Mouse (Mus musculus): Measurements from ENCODE around the gene Cracr2a. TPM values are rescaled to one million over a fixed set of nuclear protein-coding genes. Genes with fewer than 3 reads are reported as not detected.
A peak's percentile ranks its signal among the peaks of the same experiment; 100 is the strongest.

Gene Cracr2a
- total RNA-seq, 4 experiments from 2014 or later: 3.4 to 5.4 (median 3.6) TPM

DNA sequence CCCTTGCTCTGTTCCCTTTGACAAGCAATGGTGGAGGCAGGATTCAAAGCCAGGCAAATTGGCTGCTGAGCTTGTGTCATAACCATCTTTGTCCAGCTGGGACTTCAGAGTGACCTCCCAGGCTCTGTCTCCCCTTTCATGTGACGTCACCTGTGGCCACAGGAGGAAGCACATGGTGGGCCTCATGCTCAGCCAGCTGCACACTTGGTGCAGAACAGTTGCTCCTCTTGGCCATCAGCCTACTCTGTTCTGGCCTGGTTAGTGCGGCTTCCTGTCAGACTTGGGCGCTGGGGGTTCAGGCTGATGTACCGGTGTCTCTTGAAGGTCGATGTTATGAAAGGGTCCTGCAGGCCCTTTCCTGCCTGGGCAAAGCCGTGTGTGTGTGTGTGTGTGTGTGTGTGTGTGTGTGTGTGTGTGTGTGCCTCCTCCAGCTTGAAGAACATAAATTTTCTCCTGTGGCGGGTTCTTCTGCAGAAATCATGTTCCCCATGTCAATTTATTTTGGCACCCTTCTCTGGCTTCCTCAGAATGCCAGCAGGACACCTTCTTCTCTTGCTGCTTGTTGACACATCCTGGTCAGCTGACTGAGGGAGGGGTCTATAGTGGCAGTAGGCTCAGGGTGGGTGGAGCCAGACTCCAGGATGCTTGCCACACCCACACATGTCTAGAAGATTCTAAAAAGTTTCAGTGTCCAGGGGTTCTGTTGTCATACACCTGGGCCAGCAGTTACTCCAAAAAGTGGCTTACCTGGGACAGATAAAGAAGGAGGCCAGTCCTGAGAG is 5.0 kb downstream of the Cracr2a start:
- no peak for DNase-seq (ENCODE audit: low spot score in 2 of 2)

DNA sequence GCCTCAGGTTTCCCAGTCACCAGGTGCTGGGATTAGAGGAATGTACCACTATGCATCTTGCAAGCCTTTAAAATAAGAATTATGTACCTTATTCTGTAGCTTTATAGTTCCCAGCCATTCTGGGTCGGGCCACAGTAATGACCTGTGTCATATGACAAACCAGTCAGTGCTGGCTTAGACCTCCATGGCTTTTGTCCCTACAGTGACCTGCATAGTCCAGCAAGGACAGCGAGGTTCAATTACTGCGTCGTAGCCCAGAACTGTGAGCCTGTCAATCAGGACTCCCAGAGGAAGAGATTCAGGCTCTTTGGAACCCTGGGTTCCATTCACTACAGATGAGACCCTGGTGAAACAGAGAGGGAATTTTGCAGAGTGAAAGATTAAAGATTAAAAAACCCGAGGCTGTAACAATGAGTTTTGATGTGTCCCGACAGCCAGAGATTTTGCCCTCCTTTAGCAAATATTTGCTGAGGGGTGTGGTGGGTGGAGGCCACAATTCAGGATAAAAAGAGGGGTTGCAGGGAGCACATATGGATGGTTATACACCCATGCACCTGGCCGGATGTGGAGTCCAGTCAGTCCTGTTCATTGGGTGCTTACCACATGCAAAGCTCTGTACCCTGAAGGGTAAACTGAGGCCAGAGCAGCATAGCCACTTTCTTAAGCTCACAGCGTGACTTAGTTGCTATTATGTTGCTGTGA is 10.9 kb downstream of the Cracr2a start:
- no peak for DNase-seq (ENCODE audit: low spot score in 2 of 2)

DNA sequence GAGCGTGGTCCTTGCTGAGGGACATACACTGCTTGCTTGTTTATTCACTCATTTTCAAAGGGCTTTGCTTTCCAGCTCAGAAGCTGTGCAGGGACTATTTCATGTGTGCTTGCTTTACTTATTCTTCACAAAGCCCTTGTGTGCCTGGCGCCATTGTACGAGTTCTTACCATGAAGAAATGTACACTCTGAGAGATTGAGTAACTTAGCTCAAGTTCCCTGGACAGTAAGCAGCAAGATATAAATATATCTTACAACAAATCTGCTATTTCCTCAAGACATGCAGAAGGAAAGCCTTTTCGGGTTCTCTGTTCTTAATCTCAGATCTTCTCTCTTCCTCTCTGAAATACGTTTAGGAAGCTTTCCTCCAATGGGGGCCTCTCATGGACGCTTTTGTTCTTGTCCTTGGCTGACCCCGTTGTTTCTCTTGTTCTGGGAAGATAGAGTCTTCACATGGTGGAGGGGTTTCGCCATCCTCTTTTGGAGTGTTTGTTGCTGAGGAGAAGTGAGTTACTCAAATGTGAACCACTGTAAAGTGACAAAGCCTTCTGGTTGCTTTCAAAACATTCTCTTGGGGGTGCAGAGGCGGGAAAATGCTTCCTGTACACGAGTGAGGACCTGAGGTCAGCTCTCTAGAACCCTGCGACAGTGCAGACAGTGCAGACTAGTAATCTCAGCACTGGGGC is 12.8 kb downstream of the Cracr2a start:
- no peak for DNase-seq (ENCODE audit: low spot score in 2 of 2)

DNA sequence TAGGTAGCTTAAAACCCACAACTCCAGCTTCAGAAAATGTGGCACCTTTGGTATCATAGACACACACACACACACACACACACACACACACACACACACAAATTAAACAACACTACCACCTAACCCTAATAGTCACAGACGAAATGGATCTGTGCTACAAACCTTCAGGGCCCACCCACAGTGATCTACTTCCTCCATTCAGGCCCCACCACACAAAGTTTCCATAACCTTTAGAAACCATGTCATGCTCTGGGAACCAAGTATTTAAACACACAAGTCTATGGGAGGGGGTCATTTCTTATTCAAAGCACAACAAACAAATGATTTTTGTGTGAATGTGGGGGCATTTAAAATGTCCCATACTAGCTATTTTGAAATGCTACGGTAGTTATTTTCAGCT is 14.1 kb downstream of the Cracr2a start:
- DNase-seq (ENCODE audit: low spot score in 2 of 2): no peak

DNA sequence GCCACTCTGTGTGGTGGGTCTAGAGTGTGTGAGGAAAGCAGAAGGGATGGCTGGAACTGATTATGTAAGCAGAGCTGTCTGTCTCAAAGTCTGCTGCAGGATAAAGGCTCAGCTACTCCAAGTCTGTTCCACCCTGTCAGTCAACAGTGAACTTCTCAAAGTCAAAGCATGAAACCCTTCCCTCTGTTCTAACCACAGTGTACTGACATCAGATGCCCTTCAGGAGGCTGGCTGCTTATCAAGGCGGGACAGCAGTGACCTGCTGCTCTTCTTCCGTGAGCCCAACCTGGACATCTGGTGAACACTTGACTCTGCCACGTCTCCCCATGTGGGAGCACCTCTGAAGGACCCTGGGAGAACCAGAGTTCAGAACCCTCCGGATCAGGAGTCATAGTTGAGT is 16.6 kb downstream of the Cracr2a start:
- no peak for DNase-seq (ENCODE audit: low spot score in 2 of 2)

DNA sequence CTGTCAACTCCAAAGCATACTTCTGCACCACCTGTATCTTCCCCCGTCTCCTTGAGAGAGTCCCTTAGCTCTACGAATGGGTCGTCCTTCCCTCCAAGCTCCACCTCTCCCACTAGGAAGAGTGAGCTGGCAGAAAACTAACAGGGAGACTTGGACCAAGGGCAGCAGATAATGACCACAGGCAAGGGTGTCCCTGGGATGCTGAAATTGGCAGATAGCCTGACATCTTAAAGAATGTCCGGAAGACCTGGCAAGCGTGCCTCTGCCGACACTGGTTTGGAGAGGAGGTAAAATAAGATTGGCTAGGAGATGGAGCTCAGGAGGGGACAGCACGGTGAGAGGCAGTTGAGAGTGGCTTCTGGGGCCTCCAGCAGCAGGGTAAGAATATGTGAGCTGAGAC is 17.2 kb downstream of the Cracr2a start:
- no peak for DNase-seq (ENCODE audit: low spot score in 2 of 2)

DNA sequence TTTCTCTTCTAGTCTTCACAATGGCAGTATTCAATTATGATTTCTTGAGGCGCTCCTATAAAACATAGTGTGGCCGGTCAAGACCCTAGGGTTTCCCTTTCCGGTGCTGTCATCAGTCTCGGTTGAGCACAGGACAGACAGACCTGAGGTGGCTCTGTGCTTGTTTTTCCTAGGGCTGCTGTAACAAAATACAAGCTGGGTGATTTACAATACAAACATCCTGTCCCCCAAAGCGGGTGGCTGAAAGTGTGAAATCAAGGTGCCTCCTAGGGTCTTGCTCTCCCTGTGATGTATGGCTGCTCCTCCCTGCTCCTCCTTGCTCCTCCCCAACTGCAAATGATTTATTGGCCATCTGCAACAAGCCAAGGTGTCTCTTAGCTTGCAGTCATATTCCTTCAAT is 17.7 kb downstream of the Cracr2a start:
- DNase-seq (ENCODE audit: low spot score in 2 of 2): no peak

DNA sequence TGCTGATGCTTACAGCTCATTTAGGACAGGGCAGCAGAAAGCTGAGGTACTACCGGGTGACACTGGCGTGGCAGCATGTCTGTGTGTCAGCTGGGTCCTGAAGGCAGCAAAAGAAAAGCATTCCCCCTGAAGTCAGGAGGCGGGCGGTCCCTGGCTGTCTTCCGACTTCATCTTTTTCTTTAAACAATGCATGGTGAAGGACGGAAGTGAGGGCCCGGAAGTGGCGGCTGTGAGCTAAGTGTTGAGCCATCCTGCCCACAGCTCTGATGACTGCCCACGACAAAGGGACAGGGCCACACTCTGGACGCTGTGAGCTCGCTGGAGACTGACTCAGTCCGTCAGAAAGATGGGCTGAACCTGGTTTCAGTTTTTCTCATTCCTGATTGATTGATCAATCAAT is 20.8 kb downstream of the Cracr2a start:
- DNase-seq (ENCODE audit: low spot score in 2 of 2): no peak

DNA sequence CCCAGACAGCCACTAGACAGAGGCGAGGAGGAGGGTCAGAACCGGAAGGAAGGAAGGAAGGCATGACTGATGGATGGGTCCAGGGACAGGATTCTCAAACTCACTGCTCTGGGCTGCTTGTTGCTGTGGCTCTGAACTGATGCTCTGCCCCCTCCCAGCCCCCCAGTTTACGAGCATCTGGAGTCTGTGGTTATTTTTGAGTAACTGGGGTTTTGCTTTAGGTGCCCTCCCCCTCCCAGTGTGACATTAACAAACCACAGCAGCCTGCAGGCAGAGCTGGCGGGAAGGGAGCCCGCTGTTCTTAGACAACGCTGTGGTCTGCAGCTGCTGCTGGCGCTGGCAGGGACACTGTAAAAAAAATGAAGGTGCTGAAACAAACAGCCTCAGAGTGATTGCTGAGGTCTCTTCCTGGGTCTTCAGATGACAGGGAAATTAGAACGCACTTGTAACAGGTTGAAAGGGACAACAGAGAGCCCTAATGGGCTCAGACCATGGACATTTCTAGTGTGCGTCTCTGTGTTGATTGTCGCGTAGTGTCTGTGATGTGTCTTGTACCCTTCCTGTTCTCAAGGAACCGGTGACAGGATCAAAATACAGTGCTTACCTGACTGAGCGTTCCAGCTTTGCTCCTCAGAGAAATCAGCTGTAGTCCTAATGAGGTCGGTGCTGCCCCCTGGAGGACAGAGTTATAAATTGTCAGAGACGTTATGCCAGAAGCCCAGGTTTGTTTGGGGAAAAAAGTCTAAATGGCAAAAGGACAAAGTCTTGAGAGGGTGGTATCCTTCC is 21.4 kb downstream of the Cracr2a start:
- DNase-seq (ENCODE audit: low spot score in 2 of 2): peak; percentile 34 to 48

DNA sequence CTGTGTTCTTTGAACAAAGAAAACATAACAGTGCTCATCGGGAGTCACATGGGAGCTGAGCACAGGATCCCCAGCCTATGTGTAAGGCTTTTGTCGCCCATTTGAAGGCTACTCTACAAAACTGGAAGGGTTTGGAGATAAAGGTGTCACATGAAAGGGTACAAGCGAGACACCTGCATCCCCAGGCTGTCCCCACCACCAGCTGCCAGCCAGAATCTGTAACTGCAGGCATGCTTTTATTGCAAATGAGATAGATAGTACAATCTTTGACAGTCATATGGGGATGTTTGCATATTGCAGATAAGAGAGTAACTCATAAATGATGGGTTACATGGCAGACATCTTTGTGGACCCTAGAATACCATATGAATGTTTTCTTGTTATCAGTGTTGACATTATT is 30.3 kb downstream of the Cracr2a start:
- no peak for DNase-seq (ENCODE audit: low spot score in 2 of 2)

DNA sequence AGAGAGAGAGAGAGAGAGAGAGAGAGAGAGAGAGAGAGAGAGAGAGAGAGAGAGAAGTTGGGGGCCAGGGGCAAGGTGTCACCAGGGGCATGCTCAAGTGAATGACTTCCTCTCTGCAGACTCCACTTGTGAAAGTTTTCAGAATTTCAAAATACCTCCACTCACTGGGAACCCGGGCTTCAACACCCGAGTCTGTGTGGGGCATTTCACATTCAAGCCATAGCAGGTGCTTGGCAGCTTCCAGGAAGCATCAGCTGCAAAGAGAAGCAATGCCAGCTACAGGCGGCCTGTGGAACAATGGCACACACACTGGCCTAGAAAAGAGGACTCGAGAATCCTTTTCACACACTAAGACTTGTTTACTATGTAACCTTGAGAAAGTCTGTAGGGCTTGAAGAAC is 32.3 kb downstream of the Cracr2a start:
- no peak for DNase-seq (ENCODE audit: low spot score in 2 of 2)

DNA sequence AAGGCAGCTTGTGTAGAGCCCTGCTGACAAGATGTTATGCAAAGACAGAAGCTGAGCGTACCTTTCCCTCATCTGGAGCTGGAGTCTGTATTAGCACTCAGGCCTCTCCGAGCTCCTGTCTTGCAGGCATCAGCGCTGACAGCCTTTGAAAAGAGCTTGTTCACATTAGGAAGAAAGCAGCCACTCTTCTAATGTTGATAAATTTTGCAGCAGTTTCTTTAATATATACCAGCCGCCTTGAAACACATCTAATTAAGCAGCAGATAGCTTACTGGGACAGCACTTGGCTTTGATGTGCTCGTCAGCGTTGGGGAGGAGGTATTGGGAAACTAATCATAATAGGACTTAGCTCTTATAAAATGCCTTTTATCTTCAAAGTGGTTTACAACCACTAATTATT is 38.1 kb downstream of the Cracr2a start:
- DNase-seq (ENCODE audit: low spot score in 2 of 2): no peak

DNA sequence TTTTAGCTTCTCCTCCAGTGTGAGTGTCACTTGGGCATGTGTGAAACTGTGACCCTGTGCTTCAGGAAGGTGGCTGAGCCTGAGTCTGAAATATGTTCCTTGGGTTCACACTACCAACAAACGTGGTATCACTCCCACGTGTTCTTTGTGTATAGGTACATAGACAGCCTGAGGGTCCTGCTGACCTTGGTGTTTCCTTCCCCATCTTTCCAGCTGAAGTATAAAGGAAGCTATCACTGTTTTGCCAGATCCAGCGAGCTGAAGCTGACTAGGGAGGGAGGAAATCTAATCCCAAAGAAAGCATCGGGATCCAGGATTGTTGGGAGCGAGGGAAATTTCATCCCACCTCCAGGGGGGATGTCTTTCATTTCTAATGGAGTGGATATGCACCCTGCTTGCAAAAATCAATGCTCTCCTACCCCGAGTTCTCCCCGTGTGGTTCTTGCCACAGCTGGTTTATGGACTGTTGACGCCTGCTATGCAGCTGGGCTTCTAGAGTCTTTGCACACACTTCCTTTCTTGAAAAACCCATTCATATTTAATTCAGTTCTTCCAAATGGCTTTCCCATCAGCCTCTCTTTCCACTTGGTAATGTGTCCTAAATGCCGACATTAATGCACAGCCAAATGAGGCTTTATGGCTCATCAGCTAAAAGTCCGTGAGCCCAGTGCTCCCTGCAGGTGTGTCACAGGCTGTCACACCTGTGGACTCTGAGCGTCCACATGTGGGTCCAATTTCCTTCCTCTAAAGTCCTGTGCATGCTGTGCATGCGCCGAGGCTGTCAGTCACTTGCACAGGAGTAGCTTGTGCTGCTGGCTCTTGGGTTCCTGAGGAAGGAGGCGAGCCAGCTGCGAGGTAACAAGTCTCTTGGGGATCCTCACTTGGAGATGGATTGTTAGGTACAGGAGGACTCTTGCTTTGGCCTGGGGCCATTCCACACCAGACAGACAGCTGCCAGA is 44.2 kb downstream of the Cracr2a start:
- no peak for DNase-seq (ENCODE audit: low spot score in 2 of 2)

DNA sequence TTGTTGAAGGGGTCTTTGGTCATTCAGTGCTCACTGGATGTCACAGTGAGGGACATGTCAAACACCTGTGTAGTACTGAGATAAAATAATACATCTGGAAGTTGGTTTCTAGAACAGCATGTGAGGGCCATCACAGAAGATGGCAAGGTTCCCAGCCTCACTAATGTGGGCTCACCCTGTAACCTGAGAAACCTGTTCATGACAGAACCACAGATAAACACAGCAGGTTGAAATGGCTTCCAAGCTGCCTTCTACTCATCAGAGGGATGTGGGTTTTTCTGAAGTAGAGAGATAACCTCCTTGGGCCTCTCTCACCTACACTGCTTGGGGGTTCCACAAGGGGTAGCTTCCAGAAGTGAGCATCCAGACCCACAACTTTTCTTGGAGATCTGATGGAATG is 48.5 kb downstream of the Cracr2a start:
- no peak for DNase-seq (ENCODE audit: low spot score in 2 of 2)

DNA sequence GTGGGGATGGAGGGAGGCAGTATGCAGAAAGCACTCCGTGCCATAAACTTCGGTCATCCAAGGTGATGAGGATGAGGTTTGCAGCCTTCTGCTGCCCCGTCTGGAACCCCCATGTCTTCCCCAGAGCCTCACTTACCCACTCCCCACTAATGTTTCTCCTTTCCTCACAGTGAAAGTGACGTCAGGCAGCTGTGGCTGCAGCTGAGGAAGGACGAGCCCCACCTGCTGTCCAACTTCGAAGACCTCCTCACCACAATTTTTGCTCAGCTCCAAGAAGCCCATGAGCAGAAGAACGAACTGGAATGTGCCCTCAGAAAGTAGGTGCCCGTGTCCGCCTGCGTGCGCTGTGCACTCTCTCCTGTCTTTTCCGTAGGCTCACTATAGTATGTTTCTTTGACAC is 50.1 kb downstream of the Cracr2a start:
- DNase-seq (ENCODE audit: low spot score in 2 of 2): no peak

DNA sequence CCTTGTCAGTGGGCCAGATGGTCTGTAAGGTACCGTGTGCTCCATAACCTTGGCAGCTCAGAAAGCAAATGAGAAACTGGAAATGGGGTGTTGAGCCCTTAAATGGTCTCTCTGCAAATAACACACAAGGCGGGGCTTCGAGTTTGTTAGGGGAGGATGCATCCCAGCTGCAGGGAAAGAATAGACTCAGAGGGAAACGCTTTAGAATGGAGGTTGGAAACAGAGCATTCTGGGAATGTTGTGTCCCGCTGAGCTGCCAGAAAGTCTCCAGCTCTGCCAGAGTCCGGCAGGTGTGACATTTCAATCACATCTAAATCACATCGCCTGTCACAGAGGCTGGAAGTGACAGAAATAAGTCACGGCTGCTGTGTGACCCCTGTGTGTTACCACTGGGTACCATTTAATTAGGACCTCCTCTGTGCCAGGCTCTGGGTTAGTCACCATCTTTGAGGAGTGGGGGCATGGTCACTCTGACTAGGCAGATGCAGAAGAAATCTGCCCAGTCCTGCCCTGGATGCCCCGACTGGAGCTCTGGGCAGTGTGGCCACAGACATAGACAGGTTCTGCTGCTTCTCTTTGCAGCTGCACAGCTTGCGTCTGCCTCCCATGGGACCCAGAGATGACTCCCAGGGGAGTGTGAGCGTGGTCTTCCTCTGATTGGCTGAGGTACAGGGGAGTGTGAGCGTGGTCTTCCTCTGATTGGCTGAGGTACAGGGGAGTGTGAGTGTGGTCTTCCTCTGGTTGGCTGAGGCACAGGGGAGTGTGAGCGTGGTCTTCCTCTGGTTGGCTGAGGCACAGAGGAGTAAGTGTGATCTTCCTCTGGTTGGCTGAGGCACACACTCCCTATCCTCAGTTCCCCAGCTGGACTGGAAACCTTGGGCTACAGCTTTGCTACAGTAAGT is 53.2 kb downstream of the Cracr2a start:
- DNase-seq (ENCODE audit: low spot score in 2 of 2): no peak

DNA sequence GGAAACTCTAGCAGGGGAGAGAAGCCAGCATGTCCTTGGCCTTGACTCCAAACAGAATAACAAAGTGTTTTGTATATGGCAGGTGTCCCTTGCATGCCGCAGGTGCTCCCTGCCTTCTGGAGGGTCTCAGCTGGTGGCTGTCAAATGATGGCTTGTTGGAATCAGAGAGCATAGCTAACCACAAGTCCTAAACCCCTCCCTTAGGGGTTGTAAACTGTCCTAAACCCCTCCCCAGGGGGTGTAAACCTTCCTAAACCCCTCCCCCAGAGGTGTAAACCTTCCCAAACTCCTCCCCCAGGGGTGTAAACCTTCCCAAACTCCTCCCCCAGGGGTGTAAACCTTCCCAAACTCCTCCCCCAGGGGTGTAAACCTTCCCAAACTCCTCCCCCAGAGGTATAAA is 55.5 kb downstream of the Cracr2a start:
- DNase-seq (ENCODE audit: low spot score in 2 of 2): no peak

DNA sequence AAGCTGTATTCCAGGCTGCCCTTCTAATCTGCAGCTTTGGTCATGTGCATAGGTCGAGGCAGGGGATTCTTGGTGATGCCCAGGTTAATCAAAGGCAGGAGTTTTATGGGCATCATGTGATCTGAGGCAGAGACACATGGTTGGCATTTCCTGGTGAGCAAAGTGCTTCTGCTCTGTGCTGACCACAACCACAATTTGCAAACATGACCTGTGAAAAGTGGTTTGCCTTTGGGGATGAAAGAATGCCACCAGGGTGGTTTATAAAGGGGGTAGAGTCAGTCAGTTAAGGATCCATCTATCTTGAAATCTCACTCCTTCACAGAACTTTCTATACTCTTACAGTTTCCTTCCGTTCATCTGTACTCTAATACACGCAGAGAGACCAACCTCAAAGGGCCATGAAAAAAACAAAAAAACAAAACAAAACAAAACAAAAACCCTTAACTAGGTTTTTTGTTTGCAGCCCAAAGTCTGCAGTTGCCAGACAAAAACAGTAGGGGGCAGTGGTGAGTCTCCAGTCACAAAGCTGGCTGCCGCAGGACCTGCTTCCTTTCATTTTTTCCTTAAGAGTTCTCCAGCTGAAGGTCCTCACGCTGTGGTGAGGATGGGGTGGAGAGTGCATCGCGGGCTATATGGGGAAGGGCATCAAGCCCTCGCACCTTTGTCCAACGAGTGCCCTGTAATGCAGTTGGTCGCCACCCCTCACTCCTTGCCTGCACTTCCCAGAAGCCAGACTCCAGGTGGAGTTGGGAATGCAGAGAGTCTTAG is 56.3 kb downstream of the Cracr2a start:
- peak in 1 of 2 experiments; percentile 30 for DNase-seq (ENCODE audit: low spot score in 2 of 2)

DNA sequence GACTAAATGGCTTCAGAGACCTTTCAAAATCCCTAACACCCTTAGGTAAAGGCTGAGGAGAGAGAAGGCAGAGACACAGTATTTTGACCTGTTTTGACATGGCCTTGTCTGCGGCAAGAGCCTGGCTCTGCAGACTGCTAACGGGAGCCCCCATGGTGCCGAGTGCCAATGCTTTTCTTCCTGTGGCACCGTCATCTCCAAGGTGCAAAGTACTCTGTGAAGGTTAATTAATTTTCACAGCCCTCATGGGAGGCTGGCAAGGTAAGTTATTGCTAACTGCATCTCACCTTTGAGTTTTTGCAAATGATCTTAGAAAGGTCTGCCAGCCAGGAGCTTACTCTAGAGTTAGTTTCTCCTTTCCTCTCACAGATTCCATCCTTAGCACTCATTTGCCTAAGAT is 57.5 kb downstream of the Cracr2a start:
- no peak for DNase-seq (ENCODE audit: low spot score in 2 of 2)
